Mouse (Mus musculus): ENCODE data around the gene Afdn. TPM values are rescaled to one million over a fixed set of nuclear protein-coding genes. Genes with fewer than 3 reads are reported as not detected.

Afdn gene
- polyA plus RNA-seq, 1 experiment from 2014 or later, result 19.4 TPM

DNA sequence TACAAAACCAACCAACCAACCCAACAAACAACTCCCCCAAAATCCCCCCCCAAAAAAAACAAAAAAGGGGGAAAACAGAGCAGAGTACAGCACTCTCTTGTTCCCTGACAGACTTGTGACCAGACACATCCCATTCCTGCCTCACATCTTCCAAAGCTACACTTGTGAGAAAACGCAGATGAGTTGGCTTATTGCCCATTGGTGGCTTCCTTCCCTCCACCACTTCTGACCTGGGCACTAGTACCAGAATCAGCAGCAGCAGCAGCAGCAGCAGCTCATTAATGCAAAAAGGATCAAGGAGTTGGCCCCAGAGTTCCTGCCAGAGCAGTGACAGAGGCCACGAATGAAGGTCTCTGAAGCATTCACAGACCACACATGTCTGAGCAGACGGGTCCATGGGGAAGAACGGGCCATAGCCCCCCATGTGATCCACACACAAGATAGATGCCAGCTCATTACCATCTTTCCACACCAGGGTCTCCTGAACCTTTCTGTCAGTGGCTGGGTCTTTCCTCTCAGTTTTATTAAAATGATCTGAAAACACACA is 35.3 kb upstream of the Afdn start:
- Histone ChIP-seq H3K27me3 (replicated peaks) (peaks cover 4% of the 10 kb centered on the region; the same call in 1 of the 2 replicates), H3K4me3 (no peak overlapping the region), H3K4me1 (no peaks in the 10 kb centered on the region), H3K4me2 (no peak overlapping the region), H3K9me3 (replicated peaks) (no peaks in the 10 kb centered on the region), H3K36me3 (no peaks in the 10 kb centered on the region), H3K27ac (no peak overlapping the region), H3K9ac (no peak overlapping the region)
- ATAC-seq, result no peak
- 47% methylated on average over 4 of the region's 4 CpGs for WGBS (ENCODE audit: insufficient replicate concordance)

DNA sequence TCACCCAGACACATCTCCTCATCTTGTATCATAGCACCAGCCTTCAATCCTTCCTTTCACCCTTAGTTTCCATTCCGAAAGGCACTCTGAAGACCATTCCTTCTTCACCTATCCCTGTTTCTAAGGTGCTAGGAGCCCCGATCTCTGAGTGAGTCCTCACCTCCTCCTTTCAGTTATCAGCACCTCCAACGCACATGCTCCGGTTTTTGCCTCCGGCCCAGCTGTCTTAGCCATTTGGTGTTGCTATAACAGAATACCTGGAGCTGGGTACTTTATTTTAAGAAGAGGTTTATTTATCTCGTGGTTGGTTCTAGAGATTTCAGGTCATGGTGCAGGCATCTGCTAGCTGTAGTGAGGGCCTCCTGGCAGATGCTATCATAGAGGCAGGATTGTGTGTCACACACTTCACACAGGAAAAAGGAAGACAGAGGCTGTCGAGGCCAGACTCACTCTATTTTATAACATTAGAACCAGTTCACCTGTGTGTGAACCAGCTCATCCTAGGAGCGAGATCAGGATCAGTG is 33.4 kb upstream of the Afdn start:
- Histone ChIP-seq H3K9me3 (replicated peaks) (no peaks in the 10 kb centered on the region), H3K4me2 (no peak overlapping the region), H3K27ac (no peak overlapping the region), H3K27me3 (replicated peaks) (no peaks in the 10 kb centered on the region; the same call in 1 of the 2 replicates), H3K9ac (no peak overlapping the region), H3K4me3 (no peak overlapping the region), H3K36me3 (no peaks in the 10 kb centered on the region), H3K4me1 (no peaks in the 10 kb centered on the region)
- 61% methylated on average over 8 of the region's 8 CpGs for WGBS (ENCODE audit: insufficient replicate concordance)
- no peak for ATAC-seq

- no peak for ATAC-seq
- H3K4me2 ChIP-seq, result no peak overlapping the region
- H3K4me1 ChIP-seq, result no peaks in the 10 kb centered on the region
- WGBS (ENCODE audit: insufficient replicate concordance), result 64% methylated on average over 6 of the region's 6 CpGs
- no peaks in the 10 kb centered on the region for H3K9me3 ChIP-seq (replicated peaks)
- no peak overlapping the region for H3K27ac ChIP-seq
- H3K4me3 ChIP-seq, result no peak overlapping the region
- H3K27me3 ChIP-seq (replicated peaks), result 0 out of 2 replicates have a peak, but pooled peaks cover 2% of the 10 kb centered on the region
- H3K36me3 ChIP-seq, result no peaks in the 10 kb centered on the region
- no peak overlapping the region for H3K9ac ChIP-seq
These were observed 29.2 kb upstream of the Afdn start for GRCm38 (mm10) chr17:13730980-13731726.

- no peak overlapping the region for H3K9ac ChIP-seq
- H3K4me2 ChIP-seq, result no peak overlapping the region
- H3K9me3 ChIP-seq (replicated peaks), result no peaks in the 10 kb centered on the region
- no peaks in the 10 kb centered on the region for H3K36me3 ChIP-seq
- no peak overlapping the region for H3K4me3 ChIP-seq
- ATAC-seq, result no peak
- 24% methylated on average over 4 of the region's 4 CpGs for WGBS (ENCODE audit: insufficient replicate concordance)
- H3K4me1 ChIP-seq, result no peaks in the 10 kb centered on the region
- 0 out of 2 replicates have a peak, but pooled peaks cover 4% of the 10 kb centered on the region for H3K27me3 ChIP-seq (replicated peaks)
- H3K27ac ChIP-seq, result no peak overlapping the region
These were observed 28.6 kb upstream of the Afdn start for GRCm38 (mm10) chr17:13731727-13732112.

DNA sequence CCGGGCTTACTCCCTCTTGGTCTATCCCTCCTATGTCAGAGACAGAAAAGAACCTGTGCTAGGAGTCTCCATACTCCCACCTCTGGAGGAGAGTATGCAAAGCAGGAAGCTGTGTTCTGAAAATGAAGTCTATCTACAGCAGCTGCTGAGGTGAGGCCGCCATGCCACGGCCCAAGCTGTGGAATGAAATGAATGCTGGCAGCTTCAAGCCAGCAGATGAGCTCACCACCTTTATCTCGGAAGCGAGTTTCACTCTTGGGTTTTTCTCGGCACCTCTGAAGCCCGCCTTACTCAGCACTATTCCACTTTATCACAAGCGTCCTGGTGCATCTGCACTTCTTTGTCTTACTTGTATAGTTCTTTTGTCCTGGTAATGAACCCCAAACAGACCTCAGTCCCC is 27.7 kb upstream of the Afdn start:
- Histone ChIP-seq H3K4me2 (no peak overlapping the region), H3K36me3 (no peaks in the 10 kb centered on the region), H3K27me3 (replicated peaks) (peaks cover 9% of the 10 kb centered on the region; the same call in 1 of the 2 replicates), H3K4me1 (no peaks in the 10 kb centered on the region), H3K9me3 (replicated peaks) (no peaks in the 10 kb centered on the region), H3K9ac (no peak overlapping the region), H3K4me3 (no peak overlapping the region), H3K27ac (no peak overlapping the region)
- WGBS (ENCODE audit: insufficient replicate concordance), result 23% methylated on average over 8 of the region's 8 CpGs
- ATAC-seq, result no peak

DNA sequence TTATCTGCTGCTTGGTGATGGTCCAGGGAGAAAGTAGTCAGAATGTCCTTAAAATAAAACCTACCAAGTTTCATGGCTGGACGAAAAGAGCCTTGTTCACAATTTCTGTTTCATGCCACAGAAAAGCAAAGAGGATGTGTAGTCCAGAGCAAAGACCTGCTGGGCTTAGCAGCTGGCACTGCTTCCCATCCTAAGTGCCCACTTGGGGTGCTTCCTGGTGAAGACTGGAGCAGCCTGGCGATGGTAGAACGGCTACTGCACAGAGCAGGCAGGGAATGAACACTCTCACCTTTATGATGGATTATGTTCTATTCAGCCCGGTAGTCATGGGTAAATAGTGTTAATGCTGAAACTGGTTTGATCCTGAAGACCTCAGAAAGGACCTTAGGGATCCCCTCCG is 26.4 kb upstream of the Afdn start:
- no peak overlapping the region for H3K4me3 ChIP-seq
- H3K27me3 ChIP-seq (replicated peaks), result peaks cover 10% of the 10 kb centered on the region; the same call in 1 of the 2 replicates
- no peaks in the 10 kb centered on the region for H3K36me3 ChIP-seq
- no peaks in the 10 kb centered on the region for H3K9me3 ChIP-seq (replicated peaks)
- ATAC-seq, result no peak
- no peak overlapping the region for H3K9ac ChIP-seq
- no peaks in the 10 kb centered on the region for H3K4me1 ChIP-seq
- 74% methylated on average over 5 of the region's 5 CpGs for WGBS (ENCODE audit: insufficient replicate concordance)
- H3K4me2 ChIP-seq, result no peak overlapping the region
- no peak overlapping the region for H3K27ac ChIP-seq

DNA sequence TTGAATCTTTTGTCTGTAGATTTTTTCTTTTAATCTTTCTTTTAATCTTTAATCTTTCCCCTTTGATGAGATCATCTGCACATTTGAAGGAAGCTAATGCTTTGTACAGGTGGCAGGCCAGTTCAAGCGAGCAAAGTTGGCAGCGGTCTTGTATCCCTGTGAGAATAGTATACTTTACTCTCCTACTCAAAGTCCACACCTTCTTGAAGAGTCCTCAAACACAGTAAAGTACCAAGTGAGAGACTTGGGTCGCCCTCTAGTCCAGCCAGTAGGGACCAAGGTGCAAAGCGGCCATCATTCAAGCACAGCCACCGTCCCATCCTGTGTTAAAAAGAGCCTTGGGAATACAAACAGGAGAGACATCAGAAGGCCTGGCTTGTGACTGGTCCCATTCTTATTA is 25.3 kb upstream of the Afdn start:
- no peaks in the 10 kb centered on the region for H3K9me3 ChIP-seq (replicated peaks)
- no peak overlapping the region for H3K27ac ChIP-seq
- no peak overlapping the region for H3K9ac ChIP-seq
- H3K4me3 ChIP-seq, result no peak overlapping the region
- H3K4me1 ChIP-seq, result no peaks in the 10 kb centered on the region
- peaks cover 10% of the 10 kb centered on the region; the same call in 1 of the 2 replicates for H3K27me3 ChIP-seq (replicated peaks)
- WGBS (ENCODE audit: insufficient replicate concordance), result 75% methylated on average over 5 of the region's 5 CpGs
- ATAC-seq, result no peak
- no peaks in the 10 kb centered on the region for H3K36me3 ChIP-seq
- no peak overlapping the region for H3K4me2 ChIP-seq

GRCm38 (mm10) chr17:13735803-13736282 is 24.5 kb upstream of the Afdn start:
- H3K4me2 ChIP-seq, result no peak overlapping the region
- peaks cover 10% of the 10 kb centered on the region; the same call in 1 of the 2 replicates for H3K27me3 ChIP-seq (replicated peaks)
- H3K36me3 ChIP-seq, result no peaks in the 10 kb centered on the region
- no peaks in the 10 kb centered on the region for H3K9me3 ChIP-seq (replicated peaks)
- H3K9ac ChIP-seq, result no peak overlapping the region
- no peak overlapping the region for H3K27ac ChIP-seq
- 58% methylated on average over 8 of the region's 8 CpGs for WGBS (ENCODE audit: insufficient replicate concordance)
- no peaks in the 10 kb centered on the region for H3K4me1 ChIP-seq
- no peak for ATAC-seq
- no peak overlapping the region for H3K4me3 ChIP-seq

DNA sequence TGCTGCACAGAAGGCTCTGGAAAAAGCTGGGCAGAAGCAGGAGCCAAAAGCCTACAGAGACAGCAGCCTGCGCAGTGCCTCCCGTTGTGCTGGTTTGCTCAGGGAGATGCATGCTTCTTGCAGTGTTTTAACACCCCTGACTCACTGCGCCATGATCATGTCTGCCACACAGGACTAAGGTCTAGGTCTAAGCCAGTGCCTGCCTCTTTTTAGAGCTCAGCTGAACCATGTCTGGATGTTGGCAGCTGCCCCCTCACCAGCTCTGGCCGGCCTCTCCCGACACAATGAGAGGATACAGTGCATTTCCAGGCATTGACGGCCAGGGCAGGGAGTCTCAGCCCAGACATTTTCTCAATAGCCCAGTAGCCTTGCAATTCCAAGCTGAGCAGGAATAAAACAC is 23.0 kb upstream of the Afdn start:
- WGBS (ENCODE audit: insufficient replicate concordance), result 56% methylated on average over 6 of the region's 6 CpGs
- ATAC-seq, result no peak
- H3K4me3 ChIP-seq, result no peak overlapping the region
- H3K27me3 ChIP-seq (replicated peaks), result peaks cover 19% of the 10 kb centered on the region; the same call in 1 of the 2 replicates
- H3K9me3 ChIP-seq (replicated peaks), result no peaks in the 10 kb centered on the region
- no peak overlapping the region for H3K9ac ChIP-seq
- no peak overlapping the region for H3K27ac ChIP-seq
- H3K4me1 ChIP-seq, result peaks cover 8% of the 10 kb centered on the region
- H3K36me3 ChIP-seq, result no peaks in the 10 kb centered on the region
- no peak overlapping the region for H3K4me2 ChIP-seq

GRCm38 (mm10) chr17:13738121-13738776 is 22.1 kb upstream of the Afdn start:
- no peak overlapping the region for H3K27ac ChIP-seq
- whole genome bisulfite sequencing (ENCODE audit: insufficient replicate concordance), result 32% methylated on average over 7 of the region's 7 CpGs
- H3K9me3 ChIP-seq (replicated peaks), result no peaks in the 10 kb centered on the region
- ATAC-seq, result no peak
- no peaks in the 10 kb centered on the region for H3K36me3 ChIP-seq
- peaks cover 25% of the 10 kb centered on the region; the same call in 1 of the 2 replicates for H3K27me3 ChIP-seq (replicated peaks)
- H3K4me2 ChIP-seq, result no peak overlapping the region
- no peak overlapping the region for H3K9ac ChIP-seq
- peaks cover 12% of the 10 kb centered on the region for H3K4me1 ChIP-seq
- no peak overlapping the region for H3K4me3 ChIP-seq

DNA sequence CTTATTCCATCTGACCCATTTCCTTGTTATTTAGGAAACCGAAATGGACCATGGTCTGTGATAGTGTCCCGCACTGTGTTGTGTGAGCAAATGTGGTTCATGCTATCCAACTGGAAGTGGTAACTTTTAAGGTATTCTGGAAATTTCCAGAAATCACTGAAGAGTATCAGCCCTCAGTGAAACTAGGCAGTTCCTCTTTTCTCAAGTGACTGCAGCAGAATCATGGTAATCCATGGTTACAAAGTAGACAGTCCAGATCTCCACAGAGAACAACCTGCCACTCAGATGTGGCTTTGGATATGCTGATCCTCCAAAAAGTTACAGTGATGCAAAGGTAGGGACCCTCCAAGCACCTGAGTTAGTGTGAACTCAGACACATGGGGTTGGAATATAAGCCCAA is 21.4 kb upstream of the Afdn start:
- no peaks in the 10 kb centered on the region for H3K9me3 ChIP-seq (replicated peaks)
- no peak for ATAC-seq
- H3K4me1 ChIP-seq, result peaks cover 18% of the 10 kb centered on the region
- H3K4me3 ChIP-seq, result no peak overlapping the region
- no peaks in the 10 kb centered on the region for H3K36me3 ChIP-seq
- H3K9ac ChIP-seq, result no peak overlapping the region
- no peak overlapping the region for H3K27ac ChIP-seq
- WGBS (ENCODE audit: insufficient replicate concordance), result 71% methylated on average over 2 of the region's 2 CpGs
- H3K4me2 ChIP-seq, result no peak overlapping the region
- peaks cover 32% of the 10 kb centered on the region; the same call in 1 of the 2 replicates for H3K27me3 ChIP-seq (replicated peaks)

DNA sequence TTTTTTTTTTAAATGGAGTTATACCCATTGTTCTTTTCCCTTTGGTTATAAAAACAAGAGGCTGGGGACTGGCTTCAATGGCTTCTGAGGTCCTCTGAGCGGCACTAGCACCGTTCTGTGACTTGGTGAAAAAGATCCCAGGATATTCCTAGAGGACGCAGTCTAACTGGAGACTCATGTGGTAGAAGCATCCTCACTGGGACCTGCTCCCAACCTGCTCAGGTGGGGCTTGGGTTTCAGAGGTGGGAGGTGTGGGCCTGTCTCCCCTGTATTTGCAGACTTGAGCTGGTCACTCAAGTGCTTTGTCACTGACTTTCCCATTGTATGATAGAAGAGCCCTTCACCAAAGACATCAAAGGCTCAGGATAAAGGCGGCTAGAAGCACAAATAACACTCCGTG is 20.4 kb upstream of the Afdn start:
- no peak overlapping the region for H3K4me3 ChIP-seq
- H3K4me1 ChIP-seq, result peaks cover 20% of the 10 kb centered on the region
- no peak for ATAC-seq
- WGBS (ENCODE audit: insufficient replicate concordance), result 68% methylated on average over 5 of the region's 5 CpGs
- H3K9ac ChIP-seq, result no peak overlapping the region
- H3K4me2 ChIP-seq, result no peak overlapping the region
- H3K36me3 ChIP-seq, result no peaks in the 10 kb centered on the region
- no peak overlapping the region for H3K27ac ChIP-seq
- H3K9me3 ChIP-seq (replicated peaks), result no peaks in the 10 kb centered on the region
- H3K27me3 ChIP-seq (replicated peaks), result peaks cover 38% of the 10 kb centered on the region; the same call in 1 of the 2 replicates

Measured in liver, embryonic 12.5 days (tissue).